In genomic region chr13:94359282-94359920, GRCm38 (mm10) we compare ENCODE assay signal across 8 mouse cellular contexts. TPM values are rescaled to one million over a fixed set of nuclear protein-coding genes. Genes with fewer than 3 reads are reported as not detected.
DNase-seq lines count a peak whose midpoint lies in the region; ATAC-seq and TF ChIP-seq lines count a peak whose summit lies in the region.

No protein-coding gene starts in this region.

- in situ Hi-C loops in ES-E14 (cut with MboI; ENCODE audit: low sequenced_read_pairs in 2 of 2, unreplicated experiment in 2 of 2), result no loop called here

- peak overlapping the region; percentile 91 for H3K27ac ChIP-seq in heart, embryonic 12.5 days (ENCODE audit: poor library complexity, severe bottlenecking)
- peak overlapping the region; percentile 38; the same call in 1 of the 2 replicates for H3K27ac ChIP-seq in ES-E14 (ENCODE audit: insufficient read depth, low read depth, low read length, poor library complexity, severe bottlenecking)
- H3K27ac ChIP-seq in hindbrain, embryonic 12.5 days, result peak overlapping the region; percentile 87

- no peaks in the 10 kb centered on the region for H3K27me3 ChIP-seq in heart, embryonic 12.5 days (replicated peaks)
- no peaks in the 10 kb centered on the region for H3K27me3 ChIP-seq in hindbrain, embryonic 12.5 days

- H3K9ac ChIP-seq in heart, embryonic 12.5 days, result peak overlapping the region; percentile 97
- peak overlapping the region; percentile 94 for H3K9ac ChIP-seq in ES-E14 (ENCODE audit: insufficient read depth, low read depth, low read length, poor library complexity, severe bottlenecking)
- H3K9ac ChIP-seq in hindbrain, embryonic 12.5 days, result peak overlapping the region; percentile 85

- peaks cover 8% of the 10 kb centered on the region; the same call in 1 of the 2 replicates for H3K9me3 ChIP-seq in heart, embryonic 12.5 days (replicated peaks)
- H3K9me3 ChIP-seq in ES-E14 (ENCODE audit: control insufficient read depth, insufficient read depth, low read depth, low read length), result no peaks in the 10 kb centered on the region
- H3K9me3 ChIP-seq in hindbrain, embryonic 12.5 days (replicated peaks), result no peaks in the 10 kb centered on the region

- peaks cover 4% of the 10 kb centered on the region; the same call in 1 of the 2 replicates for H3K36me3 ChIP-seq in heart, embryonic 12.5 days
- H3K36me3 ChIP-seq in ES-E14 (ENCODE audit: control insufficient read depth, insufficient read depth, low read length, poor library complexity, severe bottlenecking), result peaks cover 3% of the 10 kb centered on the region; the same call in 1 of the 2 replicates
- H3K36me3 ChIP-seq in hindbrain, embryonic 12.5 days, result no peaks in the 10 kb centered on the region

- peaks cover 15% of the 10 kb centered on the region for H3K4me1 ChIP-seq in heart, embryonic 12.5 days (replicated peaks)
- H3K4me1 ChIP-seq in ES-E14 (ENCODE audit: control insufficient read depth in 2 of 2, insufficient read depth in 2 of 2, low read length in 2 of 2, poor library complexity in 1 of 2), result peaks cover 2 to 9% of the 10 kb centered on the region in 2 experiments
- peaks cover 9% of the 10 kb centered on the region for H3K4me1 ChIP-seq in hindbrain, embryonic 12.5 days

- DNase-seq in heart, postnatal 4 days, result no peak
- no peak for DNase-seq in ES-E14 (ENCODE audit: low read depth, low spot score)
- no peak for DNase-seq in thymus, postnatal 0 days (ENCODE audit: low spot score)
- no peak for DNase-seq in cerebellum, adult 11 months
- DNase-seq in spleen, postnatal 36 days (ENCODE audit: low spot score in 2 of 2), result no peak

- peak overlapping the region; percentile 79 for H3K4me2 ChIP-seq in heart, embryonic 12.5 days
- H3K4me2 ChIP-seq in hindbrain, embryonic 12.5 days (replicated peaks), result peak overlapping the region; percentile 87

- H3K4me3 ChIP-seq in heart, embryonic 12.5 days, result peak overlapping the region; percentile 98
- peak overlapping the region; percentile 98 to 99 for H3K4me3 ChIP-seq in ES-E14 (ENCODE audit: insufficient read depth in 1 of 2, low read depth in 1 of 2, low read length in 2 of 2, poor library complexity in 1 of 2, severe bottlenecking in 1 of 2)
- peak overlapping the region; percentile 85 for H3K4me3 ChIP-seq in hindbrain, embryonic 12.5 days

- peak; percentile 34; the same call in 1 of the 2 replicates for ATAC-seq in heart, embryonic 12.5 days (ENCODE audit: insufficient number of reproducible peaks, low FRiP score)
- no peak for ATAC-seq in hindbrain, embryonic 12.5 days (ENCODE audit: low FRiP score)
- peak; percentile 12; the same call in 1 of the 2 replicates for ATAC-seq in megakaryocyte-erythroid progenitor cell, adult 5-6 weeks (replicated peaks; ENCODE audit: low FRiP score, low TSS enrichment, poor library complexity, severe bottlenecking)

- WGBS in heart, embryonic 12.5 days, result 13% methylated on average over 24 of the region's 25 CpGs
- 21% methylated on average over 20 of the region's 25 CpGs for WGBS in hindbrain, embryonic 12.5 days

TF ChIP-seq in ES-E14, 5 proteins besides CTCF, POLR2A, EP300 and RAD21:
- no peak for TF ChIP-seq CHD2 (IDR thresholded peaks at IDR 0.05; ENCODE audit: low read depth, low read length)
- no peak for TF ChIP-seq ZC3H11A (IDR thresholded peaks at IDR 0.05; ENCODE audit: borderline replicate concordance, low read depth, low read length)
- no peak for TF ChIP-seq MAFK (IDR thresholded peaks at IDR 0.05; ENCODE audit: insufficient read depth, low read depth, low read length)
- no peak for TF ChIP-seq HCFC1 (IDR thresholded peaks at IDR 0.05; ENCODE audit: borderline replicate concordance, insufficient read depth, low read length)
- TF ChIP-seq ZNF384 (IDR thresholded peaks at IDR 0.05; ENCODE audit: low read depth, low read length), result no peak

RNA-seq across cellular contexts. Expression of gene Ap3b1, which starts 0.6 kb away (rescaled TPM):
- 37.5 and 38.6 TPM in 2 replicates for polyA plus RNA-seq in heart, embryonic 12.5 days (2016; fragmentation: Nextera tagmentation; extraction: Ambion mirVana)
- total RNA-seq in heart, postnatal 4 days (2021), result 10 to 100 TPM; 29.4 to 31.8 TPM
- total RNA-seq in ES-E14 (2012; rRNA removed), result 32.9 and 33.2 TPM in 2 replicates
- 40.5 and 43.9 TPM in 2 replicates for polyA plus RNA-seq in hindbrain, embryonic 12.5 days (2016; fragmentation: Nextera tagmentation; extraction: Ambion mirVana)
- total RNA-seq in megakaryocyte-erythroid progenitor cell, adult 5-6 weeks (2014; fragmentation: Nextera tagmentation), result 47.4 and 67.6 TPM in 2 replicates
- 85.3 and 88.9 TPM in 2 replicates for total RNA-seq in megakaryocyte-erythroid progenitor cell, adult 5-6 weeks (2017)
- 35.6 and 40.1 TPM in 2 replicates for polyA plus RNA-seq in thymus, postnatal 0 days (2015; fragmentation: Nextera tagmentation; extraction: Ambion mirVana)

Comparison
In these comparisons a context has a peak if more than half of its experiments do, and no peak if none do; other contexts are left out.
1. H3K27ac ChIP-seq: peak in every context shown above with its lines; median percentile 91 in heart, embryonic 12.5 days; 87 in hindbrain, embryonic 12.5 days; 38 in ES-E14.